Mouse (Mus musculus): ENCODE measurements around the gene Hadhb.

GRCm38 (mm10) chr5:30207276-30207675 is 52.2 kb downstream of the Hadhb start:
- TF ChIP-seq CTCF (IDR thresholded peaks at IDR 0.05; ENCODE audit: low read depth) (peak; percentile 77), EP300 (IDR thresholded peaks at IDR 0.05; ENCODE audit: low read depth) (no peak)

Measured in liver, postnatal 0 days (tissue).